Mouse (Mus musculus): ENCODE data around the gene Lce3e. TPM values are rescaled to one million over a fixed set of nuclear protein-coding genes. Genes with fewer than 3 reads are reported as not detected.

Gene Lce3e
- total and polyA plus RNA-seq, 3 experiments, result not detected

Other genes with a start within 250 kb of the Lce3e start
- not detected in 2 replicates for gene Lce1f, start 246.7 kb upstream of the Lce3e start, total RNA-seq (2012; rRNA removed)
- not detected in 2 replicates for gene Lce1f, start 246.7 kb upstream of the Lce3e start, total RNA-seq (2014; rRNA removed)
- not detected in 2 replicates for gene Lce1f, start 246.7 kb upstream of the Lce3e start, polyA plus RNA-seq (2012; ENCODE audit: insufficient read length, low read depth)
- not detected in 2 replicates for gene Gm38119, start 228.0 kb upstream of the Lce3e start, total RNA-seq (2012; rRNA removed)
- gene Gm38119, start 228.0 kb upstream of the Lce3e start, total RNA-seq (2014; rRNA removed), result not detected in 2 replicates
- gene Gm38119, start 228.0 kb upstream of the Lce3e start, polyA plus RNA-seq (2012; ENCODE audit: insufficient read length, low read depth), result not detected in 2 replicates
- not detected in 2 replicates for gene Lce1g, start 214.7 kb upstream of the Lce3e start, total RNA-seq (2012; rRNA removed)
- gene Lce1g, start 214.7 kb upstream of the Lce3e start, total RNA-seq (2014; rRNA removed), result not detected in 2 replicates
- not detected in 2 replicates for gene Lce1g, start 214.7 kb upstream of the Lce3e start, polyA plus RNA-seq (2012; ENCODE audit: insufficient read length, low read depth)
- not detected in 2 replicates for gene Lce1h, start 202.0 kb upstream of the Lce3e start, total RNA-seq (2012; rRNA removed)
- gene Lce1h, start 202.0 kb upstream of the Lce3e start, total RNA-seq (2014; rRNA removed), result not detected in 2 replicates
- not detected in 2 replicates for gene Lce1h, start 202.0 kb upstream of the Lce3e start, polyA plus RNA-seq (2012; ENCODE audit: insufficient read length, low read depth)
- not detected in 2 replicates for gene Lce1i, start 188.2 kb upstream of the Lce3e start, total RNA-seq (2012; rRNA removed)
- not detected in 2 replicates for gene Lce1i, start 188.2 kb upstream of the Lce3e start, total RNA-seq (2014; rRNA removed)
- gene Lce1i, start 188.2 kb upstream of the Lce3e start, polyA plus RNA-seq (2012; ENCODE audit: insufficient read length, low read depth), result not detected in 2 replicates
- gene Lce1j, start 176.5 kb upstream of the Lce3e start, total RNA-seq (2012; rRNA removed), result not detected in 2 replicates
- gene Lce1j, start 176.5 kb upstream of the Lce3e start, total RNA-seq (2014; rRNA removed), result not detected in 2 replicates
- gene Lce1j, start 176.5 kb upstream of the Lce3e start, polyA plus RNA-seq (2012; ENCODE audit: insufficient read length, low read depth), result not detected in 2 replicates
- gene Lce1k, start 159.2 kb upstream of the Lce3e start, total RNA-seq (2012; rRNA removed), result not detected in 2 replicates
- gene Lce1k, start 159.2 kb upstream of the Lce3e start, total RNA-seq (2014; rRNA removed), result not detected in 2 replicates
- gene Lce1k, start 159.2 kb upstream of the Lce3e start, polyA plus RNA-seq (2012; ENCODE audit: insufficient read length, low read depth), result not detected in 2 replicates
- not detected in 2 replicates for gene Kprp, start 139.8 kb upstream of the Lce3e start, total RNA-seq (2012; rRNA removed)
- gene Kprp, start 139.8 kb upstream of the Lce3e start, total RNA-seq (2014; rRNA removed), result not detected in 2 replicates
- gene Kprp, start 139.8 kb upstream of the Lce3e start, polyA plus RNA-seq (2012; ENCODE audit: insufficient read length, low read depth), result not detected in 2 replicates
- not detected in 2 replicates for gene Lce1l, start 115.8 kb upstream of the Lce3e start, total RNA-seq (2012; rRNA removed)
- not detected in 2 replicates for gene Lce1l, start 115.8 kb upstream of the Lce3e start, total RNA-seq (2014; rRNA removed)
- gene Lce1l, start 115.8 kb upstream of the Lce3e start, polyA plus RNA-seq (2012; ENCODE audit: insufficient read length, low read depth), result not detected in 2 replicates
- gene 2310050C09Rik, start 96.8 kb upstream of the Lce3e start, total RNA-seq (2012; rRNA removed), result not detected in 2 replicates
- gene 2310050C09Rik, start 96.8 kb upstream of the Lce3e start, total RNA-seq (2014; rRNA removed), result not detected in 2 replicates
- not detected in 2 replicates for gene 2310050C09Rik, start 96.8 kb upstream of the Lce3e start, polyA plus RNA-seq (2012; ENCODE audit: insufficient read length, low read depth)
- gene Lce3a, start 40.8 kb upstream of the Lce3e start, total RNA-seq (2012; rRNA removed), result not detected in 2 replicates
- not detected in 2 replicates for gene Lce3a, start 40.8 kb upstream of the Lce3e start, total RNA-seq (2014; rRNA removed)
- gene Lce3a, start 40.8 kb upstream of the Lce3e start, polyA plus RNA-seq (2012; ENCODE audit: insufficient read length, low read depth), result not detected in 2 replicates
- not detected in 2 replicates for gene Lce3b, start 34.1 kb upstream of the Lce3e start, total RNA-seq (2012; rRNA removed)
- gene Lce3b, start 34.1 kb upstream of the Lce3e start, total RNA-seq (2014; rRNA removed), result not detected in 2 replicates
- gene Lce3b, start 34.1 kb upstream of the Lce3e start, polyA plus RNA-seq (2012; ENCODE audit: insufficient read length, low read depth), result not detected in 2 replicates
- not detected in 2 replicates for gene Lce3c, start 22.6 kb upstream of the Lce3e start, total RNA-seq (2012; rRNA removed)
- gene Lce3c, start 22.6 kb upstream of the Lce3e start, total RNA-seq (2014; rRNA removed), result not detected in 2 replicates
- not detected in 2 replicates for gene Lce3c, start 22.6 kb upstream of the Lce3e start, polyA plus RNA-seq (2012; ENCODE audit: insufficient read length, low read depth)
- not detected in 2 replicates for gene Lce3d, start 9.7 kb upstream of the Lce3e start, total RNA-seq (2012; rRNA removed)
- not detected in 2 replicates for gene Lce3d, start 9.7 kb upstream of the Lce3e start, total RNA-seq (2014; rRNA removed)
- gene Lce3d, start 9.7 kb upstream of the Lce3e start, polyA plus RNA-seq (2012; ENCODE audit: insufficient read length, low read depth), result not detected in 2 replicates
- not detected in 2 replicates for gene Lce3f, start 25.2 kb downstream of the Lce3e start, total RNA-seq (2012; rRNA removed)
- gene Lce3f, start 25.2 kb downstream of the Lce3e start, total RNA-seq (2014; rRNA removed), result not detected in 2 replicates
- not detected in 2 replicates for gene Lce3f, start 25.2 kb downstream of the Lce3e start, polyA plus RNA-seq (2012; ENCODE audit: insufficient read length, low read depth)
- gene Crct1, start 48.6 kb downstream of the Lce3e start, total RNA-seq (2012; rRNA removed), result not detected in 2 replicates
- not detected in 2 replicates for gene Crct1, start 48.6 kb downstream of the Lce3e start, total RNA-seq (2014; rRNA removed)
- not detected in 2 replicates for gene Crct1, start 48.6 kb downstream of the Lce3e start, polyA plus RNA-seq (2012; ENCODE audit: insufficient read length, low read depth)
- not detected in 2 replicates for gene Lce1m, start 52.0 kb downstream of the Lce3e start, total RNA-seq (2012; rRNA removed)
- gene Lce1m, start 52.0 kb downstream of the Lce3e start, total RNA-seq (2014; rRNA removed), result not detected in 2 replicates
- not detected in 2 replicates for gene Lce1m, start 52.0 kb downstream of the Lce3e start, polyA plus RNA-seq (2012; ENCODE audit: insufficient read length, low read depth)
- not detected in 2 replicates for gene Gm4858, start 101.8 kb downstream of the Lce3e start, total RNA-seq (2012; rRNA removed)
- not detected in 2 replicates for gene Gm4858, start 101.8 kb downstream of the Lce3e start, total RNA-seq (2014; rRNA removed)
- gene Gm4858, start 101.8 kb downstream of the Lce3e start, polyA plus RNA-seq (2012; ENCODE audit: insufficient read length, low read depth), result not detected in 2 replicates
- not detected in 2 replicates for gene Crnn, start 177.7 kb downstream of the Lce3e start, total RNA-seq (2012; rRNA removed)
- not detected in 2 replicates for gene Crnn, start 177.7 kb downstream of the Lce3e start, total RNA-seq (2014; rRNA removed)
- gene Crnn, start 177.7 kb downstream of the Lce3e start, polyA plus RNA-seq (2012; ENCODE audit: insufficient read length, low read depth), result not detected in 2 replicates
- not detected in 2 replicates for gene Flg2, start 230.2 kb downstream of the Lce3e start, total RNA-seq (2012; rRNA removed)
- gene Flg2, start 230.2 kb downstream of the Lce3e start, total RNA-seq (2014; rRNA removed), result not detected in 2 replicates
- not detected in 2 replicates for gene Flg2, start 230.2 kb downstream of the Lce3e start, polyA plus RNA-seq (2012; ENCODE audit: insufficient read length, low read depth)